Mouse (Mus musculus): ENCODE data around the gene Ptpdc1. TPM values are rescaled to one million over a fixed set of nuclear protein-coding genes. Genes with fewer than 3 reads are reported as not detected.

The Ptpdc1 gene
- total RNA-seq, 1 experiment from 2014 or later = 2.2 TPM

DNA sequence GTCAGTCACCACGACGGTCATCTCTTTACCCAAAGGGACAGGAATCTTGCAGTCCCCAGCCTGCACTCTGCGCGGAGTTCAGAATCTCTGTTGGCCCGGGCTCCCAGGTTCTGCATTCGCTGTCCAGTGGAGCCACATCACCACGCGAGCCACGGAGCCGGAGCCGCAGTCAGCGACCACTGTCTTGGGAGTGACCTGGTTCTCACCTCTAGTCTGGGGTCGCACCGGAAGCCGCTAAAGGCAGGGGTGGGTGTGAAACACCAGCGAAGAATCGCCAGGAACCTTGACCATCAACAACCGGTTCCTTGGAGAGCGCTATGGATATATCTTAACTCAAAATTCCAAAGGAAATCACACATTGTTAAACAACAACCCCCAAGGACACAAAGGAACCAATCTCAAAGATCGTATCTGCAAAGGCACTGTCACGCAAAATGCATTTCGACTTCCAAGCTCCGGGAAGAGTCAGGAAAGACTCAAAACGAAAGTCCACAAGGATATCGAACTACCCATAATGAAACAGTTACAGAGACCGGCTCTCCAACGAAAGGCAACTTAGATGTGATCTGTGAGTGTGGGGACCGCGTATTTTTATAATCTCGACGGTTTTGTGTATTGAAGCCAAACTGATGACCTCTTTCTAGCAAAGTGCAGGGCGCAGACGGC lies 33.3 kb upstream of the Ptpdc1 start:
- ATAC-seq (ENCODE audit: extremely low read depth, insufficient number of reproducible peaks, low FRiP score, poor library complexity, severe bottlenecking) = no peak

DNA sequence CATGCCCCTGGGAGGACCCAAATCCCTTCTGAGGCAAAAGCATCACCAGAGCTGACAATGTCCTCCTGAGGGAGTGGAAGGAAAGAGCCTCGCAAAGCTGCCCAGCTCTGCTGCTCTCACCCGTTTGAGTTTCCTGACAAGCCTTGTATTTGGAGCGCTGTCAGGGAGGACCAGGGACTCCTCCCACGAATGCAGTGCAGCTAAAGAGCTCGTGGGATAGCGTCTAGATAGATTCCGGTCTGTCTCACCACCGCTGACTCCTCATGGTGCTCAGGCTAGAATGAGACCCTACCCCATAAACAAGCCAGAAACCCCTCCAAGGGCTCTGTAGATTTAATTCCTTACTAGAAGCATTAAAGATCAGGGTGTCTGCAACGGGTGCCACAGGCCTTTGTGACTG lies 32.3 kb upstream of the Ptpdc1 start:
- ATAC-seq (ENCODE audit: extremely low read depth, insufficient number of reproducible peaks, low FRiP score, poor library complexity, severe bottlenecking) = no peak

DNA sequence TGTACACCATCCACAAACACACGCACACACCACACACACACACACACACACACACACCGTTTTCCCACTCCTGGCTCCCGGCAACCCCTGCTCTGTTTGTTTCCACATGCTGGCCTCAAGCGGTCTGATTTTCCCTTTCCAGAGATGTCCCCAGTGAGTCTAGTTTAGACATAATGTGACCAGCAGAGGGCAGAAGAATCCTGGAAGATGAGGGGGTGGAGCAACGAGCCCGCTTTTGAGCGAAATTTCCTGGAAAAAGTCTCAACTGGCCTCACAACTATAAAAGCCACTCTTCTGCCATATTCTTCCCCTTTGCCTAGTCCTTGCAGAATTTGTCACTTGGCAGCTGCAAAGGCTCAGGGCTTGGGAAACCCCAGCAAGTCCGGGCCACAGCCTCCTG lies 30.2 kb upstream of the Ptpdc1 start:
- no peak for ATAC-seq (ENCODE audit: extremely low read depth, insufficient number of reproducible peaks, low FRiP score, poor library complexity, severe bottlenecking)

DNA sequence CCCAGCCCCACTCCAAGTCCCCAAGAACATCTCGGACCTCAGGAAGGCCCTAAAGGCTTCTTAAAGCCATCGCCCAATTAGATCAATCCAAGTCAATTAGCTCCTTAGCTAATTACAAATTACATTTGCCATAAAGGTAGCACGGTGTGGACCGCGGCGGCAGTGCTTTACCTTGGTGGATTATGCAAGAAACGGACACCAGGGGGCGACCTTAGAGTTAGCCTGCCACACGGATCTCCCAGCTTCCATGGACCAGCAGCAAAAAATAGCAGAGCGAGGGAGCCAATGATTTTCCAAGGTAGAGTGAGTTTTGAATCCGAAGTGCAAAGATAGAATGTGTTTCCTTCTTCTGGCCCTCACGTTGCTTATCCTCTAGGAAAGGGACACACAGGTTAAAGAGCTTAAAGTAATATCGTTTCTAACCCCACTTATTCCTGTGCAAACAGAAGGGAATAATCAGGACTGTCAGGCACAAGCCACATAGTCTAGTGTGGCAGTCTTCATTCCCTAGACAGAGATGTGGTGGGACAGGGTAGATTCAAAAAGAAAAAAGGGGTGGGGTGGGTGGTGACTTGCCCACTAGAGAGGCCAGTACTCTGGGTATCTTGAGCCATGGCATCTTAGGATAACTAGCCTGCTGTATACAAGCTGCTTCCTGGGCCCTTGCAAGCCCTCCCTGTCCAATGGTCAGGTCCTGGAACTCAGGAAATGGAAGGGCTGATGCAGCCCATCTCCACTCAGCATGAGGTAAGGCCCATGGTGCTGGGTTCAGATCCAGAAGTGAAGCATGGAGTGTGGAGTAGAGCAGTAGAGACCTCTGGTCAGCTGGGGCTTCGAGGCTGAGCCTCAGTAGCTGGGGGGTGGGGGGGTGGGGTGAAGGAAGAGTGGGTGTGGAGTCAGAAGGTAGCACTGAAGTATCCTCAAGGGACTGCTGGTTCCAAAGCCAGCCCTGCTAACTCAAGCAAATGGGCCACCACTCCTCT lies 28.6 kb upstream of the Ptpdc1 start:
- ATAC-seq (ENCODE audit: extremely low read depth, insufficient number of reproducible peaks, low FRiP score, poor library complexity, severe bottlenecking) = 0 out of 2 replicates have a peak, but pooled peaks have one; percentile 35

GRCm38 (mm10) chr13:48651132-48652065 lies 25.9 kb upstream of the Ptpdc1 start:
- ATAC-seq (ENCODE audit: extremely low read depth, insufficient number of reproducible peaks, low FRiP score, poor library complexity, severe bottlenecking) = no peak

DNA sequence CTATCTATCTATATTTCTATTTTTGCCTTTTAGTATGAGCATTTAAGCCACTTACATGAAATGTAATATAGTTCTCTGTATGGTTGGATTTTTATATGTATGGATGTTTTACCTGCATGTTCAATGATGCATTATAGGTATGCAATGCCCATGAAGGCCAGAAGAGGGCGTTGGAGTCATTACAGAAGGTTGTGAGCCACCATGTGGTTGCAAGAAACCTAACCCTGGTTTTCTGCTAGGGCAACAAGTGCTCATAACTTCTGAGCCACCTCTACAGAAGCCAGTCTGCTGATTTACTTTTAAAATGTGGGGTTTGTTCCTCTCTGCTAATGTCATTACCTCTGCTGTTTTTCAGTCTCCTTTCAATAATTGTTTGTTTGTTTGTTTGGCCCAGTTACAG lies 25.2 kb upstream of the Ptpdc1 start:
- no peak for ATAC-seq (ENCODE audit: extremely low read depth, insufficient number of reproducible peaks, low FRiP score, poor library complexity, severe bottlenecking)

DNA sequence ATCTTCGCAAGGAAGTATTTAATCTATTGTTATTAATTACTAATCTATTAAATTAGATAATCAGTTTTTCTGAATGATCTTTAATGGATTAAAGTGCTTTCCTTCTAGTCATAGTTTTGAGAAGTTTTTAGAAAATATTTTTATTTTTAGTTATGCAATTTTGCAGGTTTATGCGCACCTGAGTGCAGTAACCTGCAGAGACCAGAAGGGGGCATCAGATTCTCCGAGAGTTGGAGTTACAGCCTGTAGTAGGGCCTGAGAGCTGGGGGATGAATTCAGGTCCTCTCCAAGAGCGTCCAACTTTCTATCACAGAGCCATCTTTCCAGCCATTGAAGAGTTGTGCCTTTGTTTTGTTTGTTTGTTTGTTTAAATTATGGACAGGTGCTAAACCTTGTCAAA lies 21.2 kb upstream of the Ptpdc1 start:
- no peak for ATAC-seq (ENCODE audit: extremely low read depth, insufficient number of reproducible peaks, low FRiP score, poor library complexity, severe bottlenecking)

- ATAC-seq (ENCODE audit: extremely low read depth, insufficient number of reproducible peaks, low FRiP score, poor library complexity, severe bottlenecking) = no peak
These were observed 18.5 kb upstream of the Ptpdc1 start for GRCm38 (mm10) chr13:48643991-48644390.

DNA sequence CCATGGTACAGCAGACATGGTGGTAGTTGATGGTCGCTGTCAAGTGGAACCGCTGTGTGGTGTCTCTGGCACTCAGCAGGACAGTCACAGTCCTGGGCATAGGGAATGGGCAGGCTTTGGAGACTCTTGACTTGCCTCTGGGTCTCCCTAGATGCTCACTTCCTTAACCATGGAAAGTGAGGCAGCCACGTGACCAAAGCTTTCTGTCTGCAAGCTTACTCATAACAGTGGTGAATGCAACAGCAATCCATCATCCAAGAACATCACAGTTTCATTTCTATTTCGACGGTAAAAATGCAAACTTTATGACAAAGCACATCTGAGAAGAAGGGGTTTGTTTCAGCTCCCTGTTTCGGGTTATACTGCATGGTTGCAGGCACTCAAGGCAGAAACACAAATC lies 17.6 kb upstream of the Ptpdc1 start:
- no peak for ATAC-seq (ENCODE audit: extremely low read depth, insufficient number of reproducible peaks, low FRiP score, poor library complexity, severe bottlenecking)

DNA sequence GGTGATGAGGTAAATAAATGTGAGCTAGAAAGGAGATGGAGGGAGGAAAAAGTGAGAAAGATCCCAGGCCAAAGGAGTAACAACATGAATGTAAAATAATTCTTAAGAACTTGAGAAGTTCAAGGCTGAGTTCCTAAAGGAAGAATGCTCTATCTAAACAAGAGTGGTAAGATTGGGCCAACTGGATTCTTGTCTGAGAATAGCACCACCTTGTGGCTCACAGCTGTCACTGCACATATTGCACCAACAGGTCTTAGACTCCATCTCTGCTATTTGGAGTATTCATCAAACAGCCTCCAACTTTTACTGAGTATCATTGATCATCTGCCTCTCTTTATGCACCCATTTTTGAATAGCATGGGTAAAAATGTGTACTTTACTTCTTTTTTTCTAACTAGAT lies 14.1 kb upstream of the Ptpdc1 start:
- peak; percentile 72; the same call in 1 of the 2 replicates for ATAC-seq (ENCODE audit: extremely low read depth, insufficient number of reproducible peaks, low FRiP score, poor library complexity, severe bottlenecking)

DNA sequence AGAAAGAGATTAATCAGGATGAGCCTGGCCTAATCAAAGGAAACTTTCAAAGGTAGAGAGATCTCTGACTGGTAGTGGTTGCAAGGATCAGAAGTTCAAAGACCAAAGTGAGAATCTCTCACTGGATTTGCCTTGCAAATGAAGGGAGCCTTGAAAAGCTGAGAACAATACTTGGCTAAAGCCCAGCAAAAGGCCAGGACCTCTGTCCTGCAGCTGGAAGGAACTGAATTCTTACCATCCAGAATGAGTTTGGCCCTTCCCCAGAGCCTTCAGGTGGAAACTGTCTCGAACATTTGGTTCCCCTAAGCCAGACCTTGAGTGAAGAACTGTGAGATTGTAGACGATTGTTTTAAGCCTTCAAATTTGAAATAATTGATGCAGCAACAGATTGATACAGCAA lies 12.2 kb upstream of the Ptpdc1 start:
- no peak for ATAC-seq (ENCODE audit: extremely low read depth, insufficient number of reproducible peaks, low FRiP score, poor library complexity, severe bottlenecking)

DNA sequence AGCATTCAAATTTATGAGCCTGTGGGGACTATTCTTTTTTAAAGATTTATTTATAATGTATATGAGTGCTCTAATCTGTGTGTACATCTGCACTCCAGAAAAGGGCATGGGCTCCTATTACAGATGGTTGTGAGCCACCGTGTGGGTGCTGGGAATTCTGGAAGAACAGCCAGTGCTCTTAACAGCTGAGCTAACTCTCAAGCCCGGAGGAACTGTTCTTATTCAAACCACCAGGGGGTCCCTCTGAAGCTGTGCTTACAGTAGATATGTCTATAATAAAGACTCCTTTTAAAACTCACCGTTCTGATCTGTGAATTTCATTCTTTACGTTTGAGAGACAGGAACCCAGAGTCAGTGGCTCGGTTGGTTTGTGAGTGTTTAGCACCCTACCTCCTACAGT lies 6.2 kb upstream of the Ptpdc1 start:
- ATAC-seq (ENCODE audit: extremely low read depth, insufficient number of reproducible peaks, low FRiP score, poor library complexity, severe bottlenecking) = no peak

DNA sequence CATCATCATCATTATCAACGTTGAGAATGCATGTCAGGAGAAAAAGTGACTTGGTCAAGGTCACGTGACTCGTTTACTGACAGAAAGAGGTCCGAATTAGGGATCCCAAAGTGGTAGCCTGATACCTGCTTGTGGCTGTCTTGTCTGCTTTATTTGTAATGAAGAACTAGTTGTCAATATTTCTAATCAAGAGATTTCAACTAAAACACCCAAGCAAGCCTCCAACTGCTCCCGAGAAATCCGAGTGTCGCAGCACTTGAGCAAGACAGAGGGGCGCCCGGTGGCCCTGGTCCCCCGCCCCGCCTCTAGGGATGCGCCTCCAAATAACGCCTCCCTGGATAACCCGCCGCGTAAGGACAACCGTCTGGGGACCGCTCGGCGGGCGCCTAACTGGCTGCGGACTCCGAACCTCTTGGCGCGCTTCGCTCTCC lies 481 bp downstream of the Ptpdc1 start:
- ATAC-seq (ENCODE audit: extremely low read depth, insufficient number of reproducible peaks, low FRiP score, poor library complexity, severe bottlenecking) = no peak

GRCm38 (mm10) chr13:48618890-48619289 lies 6.6 kb downstream of the Ptpdc1 start:
- no peak for ATAC-seq (ENCODE audit: extremely low read depth, insufficient number of reproducible peaks, low FRiP score, poor library complexity, severe bottlenecking)

DNA sequence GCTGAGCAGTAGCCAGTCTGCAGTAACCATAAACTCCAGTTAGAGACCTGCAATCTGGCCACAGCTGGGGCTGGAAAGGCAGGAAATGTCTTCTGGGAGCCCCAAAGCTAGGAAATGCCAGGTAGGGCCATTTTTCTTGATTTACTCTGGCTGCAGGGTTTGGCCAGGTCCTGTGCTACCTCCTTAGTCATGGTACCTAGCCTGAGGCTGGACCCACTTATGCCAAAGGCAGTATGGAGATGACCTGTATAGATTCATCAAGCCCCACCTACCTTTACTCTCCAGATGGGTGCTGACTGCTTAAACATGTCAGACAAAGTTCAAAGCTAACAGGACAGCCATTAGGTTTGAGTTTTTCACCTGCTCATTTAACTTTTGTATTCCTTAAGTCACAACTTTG lies 7.7 kb downstream of the Ptpdc1 start:
- ATAC-seq (ENCODE audit: extremely low read depth, insufficient number of reproducible peaks, low FRiP score, poor library complexity, severe bottlenecking) = no peak

DNA sequence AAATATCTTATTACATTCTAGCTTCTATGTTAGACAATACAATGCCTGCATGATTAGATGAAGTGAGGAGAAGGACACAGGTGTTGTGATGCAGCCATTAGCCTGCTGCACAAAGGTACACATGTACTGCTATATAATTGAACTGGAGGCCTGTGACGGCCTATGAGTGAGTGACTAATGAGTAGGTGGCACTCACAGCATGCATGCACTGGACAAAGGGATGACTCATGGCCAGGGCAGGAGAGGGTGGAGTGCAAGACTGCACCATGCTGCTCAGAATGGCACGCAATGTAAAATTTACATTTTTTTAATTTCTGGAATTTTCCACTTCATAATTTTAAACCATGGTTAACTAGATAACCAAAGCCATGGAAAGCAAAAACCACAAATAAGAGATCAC lies 10.9 kb downstream of the Ptpdc1 start:
- ATAC-seq (ENCODE audit: extremely low read depth, insufficient number of reproducible peaks, low FRiP score, poor library complexity, severe bottlenecking) = no peak

GRCm38 (mm10) chr13:48609106-48609505 lies 16.4 kb downstream of the Ptpdc1 start:
- no peak for ATAC-seq (ENCODE audit: extremely low read depth, insufficient number of reproducible peaks, low FRiP score, poor library complexity, severe bottlenecking)

GRCm38 (mm10) chr13:48604591-48604990 lies 20.9 kb downstream of the Ptpdc1 start:
- no peak for ATAC-seq (ENCODE audit: extremely low read depth, insufficient number of reproducible peaks, low FRiP score, poor library complexity, severe bottlenecking)

- no peak for ATAC-seq (ENCODE audit: extremely low read depth, insufficient number of reproducible peaks, low FRiP score, poor library complexity, severe bottlenecking)
These were observed 22.2 kb downstream of the Ptpdc1 start for GRCm38 (mm10) chr13:48603296-48603695.
